ENCODE assay signal across 11 mouse cellular contexts in the genomic region with DNA sequence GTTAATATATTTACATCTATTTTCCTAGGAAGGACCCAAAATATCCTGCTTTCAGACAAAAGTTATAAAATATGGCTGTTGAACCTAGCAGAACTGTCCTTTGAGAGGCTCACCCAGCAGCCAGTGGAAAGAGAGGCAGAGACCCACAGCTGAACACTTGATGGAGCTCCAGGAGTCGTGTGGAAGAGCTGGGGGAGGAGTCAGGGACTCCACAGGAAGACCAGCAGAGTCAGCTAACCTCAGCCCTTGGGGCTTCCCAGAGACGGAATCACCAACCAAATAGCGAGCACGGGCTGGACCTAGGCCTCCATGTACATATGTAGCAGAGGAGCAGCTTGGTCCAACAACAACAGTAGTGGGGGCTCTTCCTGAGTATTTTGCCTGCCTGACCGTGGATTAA. TPM values are rescaled to one million over a fixed set of nuclear protein-coding genes. Genes with fewer than 3 reads are reported as not detected.
DNase-seq lines count a peak whose midpoint lies in the region; ATAC-seq and TF ChIP-seq lines count a peak whose summit lies in the region.
"Had no signal": no experiment of that assay in that cellular context is flagged by ENCODE, and none has a peak within 500 bp of the region (broad histone marks: within the 10 kb centered on the region; RNA-seq: fewer than 3 reads in every experiment).

No protein-coding gene starts in this region.

- WGBS in forebrain, postnatal 0 days = 63% methylated on average over 5 of the region's 5 CpGs
- WGBS in forebrain, embryonic 12.5 days = 73% methylated on average over 5 of the region's 5 CpGs
- 57% methylated on average over 5 of the region's 5 CpGs for WGBS in small intestine, adult 2 months

- no peaks in the 10 kb centered on the region for H3K4me1 ChIP-seq in forebrain, postnatal 0 days (ENCODE audit: insufficient read depth)
- H3K4me1 ChIP-seq in forebrain, embryonic 12.5 days = no peaks in the 10 kb centered on the region
- no peaks in the 10 kb centered on the region for H3K4me1 ChIP-seq in small intestine, adult 2 months (ENCODE audit: control insufficient read depth, insufficient read depth, insufficient read length, low read length)
- H3K4me1 ChIP-seq: limb, embryonic 15.5 days; neural tube, embryonic 15.5 days had no signal

- H3K27ac ChIP-seq in forebrain, postnatal 0 days (ENCODE audit: low read depth, low read length) = no peak overlapping the region
- H3K27ac ChIP-seq in forebrain, embryonic 12.5 days = no peak overlapping the region
- no peak overlapping the region for H3K27ac ChIP-seq in small intestine, adult 2 months (ENCODE audit: insufficient read depth, low read depth, low read length)
- H3K27ac ChIP-seq: limb, embryonic 15.5 days; neural tube, embryonic 15.5 days had no signal

- TF ChIP-seq CTCF in forebrain, postnatal 0 days (IDR thresholded peaks at IDR 0.05; ENCODE audit: low read depth) = no peak
- peak; percentile 20; the same call in 1 of the 2 replicates for TF ChIP-seq CTCF in small intestine, adult 2 months (IDR thresholded peaks at IDR 0.05; ENCODE audit: extremely low read depth, insufficient read length, insufficient replicate concordance, low read depth, low read length)

- no peak for TF ChIP-seq POLR2A in small intestine, adult 2 months (IDR thresholded peaks at IDR 0.05; ENCODE audit: low read depth, low read length)

- no peak overlapping the region for H3K4me3 ChIP-seq in forebrain, postnatal 0 days (ENCODE audit: low read depth, low read length)
- no peak overlapping the region for H3K4me3 ChIP-seq in forebrain, embryonic 12.5 days (replicated peaks)
- H3K4me3 ChIP-seq in small intestine, adult 2 months (ENCODE audit: low read depth, low read length) = no peak overlapping the region
- H3K4me3 ChIP-seq: limb, embryonic 15.5 days; neural tube, embryonic 15.5 days had no signal

- DNase-seq in forebrain, postnatal 0 days = no peak
- DNase-seq in ovary, postnatal 36 days (ENCODE audit: low spot score) = peak; percentile 6
- DNase-seq in ovary, adult 18-20 months (ENCODE audit: low spot score) = no peak
- peak; percentile 19 for DNase-seq in kidney, postnatal 14 days
- no peak for DNase-seq in layer of hippocampus, adult 8-10 months (ENCODE audit: low spot score in 2 of 2)
- no peak for DNase-seq in urinary bladder, postnatal 36 days (ENCODE audit: low spot score in 2 of 2)
- DNase-seq: cerebellum, adult 9-11 months had no signal

- no peaks in the 10 kb centered on the region for H3K9me3 ChIP-seq in forebrain, postnatal 0 days (ENCODE audit: low read length)
- no peaks in the 10 kb centered on the region for H3K9me3 ChIP-seq in forebrain, embryonic 12.5 days
- H3K9me3 ChIP-seq: limb, embryonic 15.5 days; neural tube, embryonic 15.5 days had no signal

- H3K27me3 ChIP-seq in forebrain, postnatal 0 days (ENCODE audit: insufficient read depth, low read length) = no peaks in the 10 kb centered on the region
- H3K27me3 ChIP-seq in forebrain, embryonic 12.5 days = no peaks in the 10 kb centered on the region
- H3K27me3 ChIP-seq in small intestine, adult 2 months (ENCODE audit: control insufficient read depth, insufficient read depth, low read length) = no peaks in the 10 kb centered on the region
- H3K27me3 ChIP-seq: limb, embryonic 15.5 days; neural tube, embryonic 15.5 days had no signal

- no peak overlapping the region for H3K9ac ChIP-seq in forebrain, postnatal 0 days
- H3K9ac ChIP-seq in forebrain, embryonic 12.5 days = no peak overlapping the region
- H3K9ac ChIP-seq: limb, embryonic 15.5 days; neural tube, embryonic 15.5 days had no signal

- H3K4me2 ChIP-seq in forebrain, postnatal 0 days (ENCODE audit: low read depth) = no peak overlapping the region
- no peak overlapping the region for H3K4me2 ChIP-seq in forebrain, embryonic 12.5 days
- H3K4me2 ChIP-seq: limb, embryonic 15.5 days; neural tube, embryonic 15.5 days had no signal

- peaks cover 45% of the 10 kb centered on the region for H3K36me3 ChIP-seq in forebrain, postnatal 0 days (ENCODE audit: insufficient read depth)
- H3K36me3 ChIP-seq in forebrain, embryonic 12.5 days (replicated peaks) = peaks cover 44% of the 10 kb centered on the region
- peaks cover 32% of the 10 kb centered on the region for H3K36me3 ChIP-seq in small intestine, adult 2 months (ENCODE audit: control insufficient read depth, insufficient read depth, low read length)

- peak; percentile 27; the same call in 1 of the 2 replicates for ATAC-seq in forebrain, postnatal 0 days
- ATAC-seq in forebrain, embryonic 12.5 days (ENCODE audit: low FRiP score) = no peak

RNA-seq across cellular contexts. Expression of gene Ptpn12, which starts 38.6 kb away (rescaled TPM):
- 27.7 and 31.8 TPM in 2 replicates for total RNA-seq in forebrain, postnatal 0 days (2014; rRNA removed)
- 10.9 and 12.1 TPM in 2 replicates for polyA plus RNA-seq in forebrain, postnatal 0 days (2015; fragmentation: Nextera tagmentation; extraction: Ambion mirVana)
- 30.4 and 32.1 TPM in 2 replicates for polyA plus RNA-seq in forebrain, embryonic 12.5 days (2016; fragmentation: Nextera tagmentation; extraction: Ambion mirVana)
- 8.8 and 32.8 TPM in 2 replicates for polyA plus RNA-seq in small intestine, adult 2 months (2012; rRNA removed)
- 10 to 100 TPM; 36.3 to 42.8 (median 38.0) TPM for total RNA-seq in layer of hippocampus, adult 8-10 months (2022)

Comparison
In these comparisons a context has a peak if more than half of its experiments do, and no peak if none do; other contexts are left out.
1. DNase-seq: peak in ovary, postnatal 36 days (single experiment) and kidney, postnatal 14 days (single experiment); none in forebrain, postnatal 0 days (single experiment), ovary, adult 18-20 months (single experiment), layer of hippocampus, adult 8-10 months (0 of 2) and urinary bladder, postnatal 36 days (0 of 2).